Mouse (Mus musculus): ENCODE measurements around the gene Tom1. TPM values are rescaled to one million over a fixed set of nuclear protein-coding genes. Genes with fewer than 3 reads are reported as not detected.

Tom1 gene
- polyA plus RNA-seq, 1 experiment from 2014 or later, result 24.9 TPM

DNA sequence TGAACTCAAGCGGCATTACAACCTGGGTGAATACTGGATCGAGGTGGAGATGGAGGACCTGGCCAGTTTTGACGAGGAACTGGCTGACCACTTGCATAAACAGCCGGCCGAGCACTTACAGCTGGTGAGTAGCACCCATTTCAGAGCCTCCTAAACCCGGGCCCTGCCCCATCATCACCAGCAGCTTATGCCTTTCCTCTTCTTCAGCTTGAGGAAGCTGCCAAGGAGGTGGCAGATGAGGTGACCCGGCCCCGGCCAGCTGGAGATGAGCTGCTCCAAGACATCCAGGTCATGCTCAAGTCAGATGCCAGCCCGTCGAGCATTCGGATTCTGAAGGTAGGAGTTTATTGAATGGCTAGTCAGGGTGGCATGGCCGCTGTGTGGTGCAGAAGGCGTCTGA lies 76.6 kb downstream of the Tom1 start:
- Histone ChIP-seq H3K4me3 (replicated peaks; ENCODE audit: low read depth, low read length) (peak overlapping the region; percentile 69), H3K9ac (replicated peaks; ENCODE audit: low read length) (peak overlapping the region; percentile 42; the same call in 1 of the 2 replicates), H3K9me3 (ENCODE audit: control insufficient read depth, low read length) (no peaks in the 10 kb centered on the region), H3K36me3 (ENCODE audit: control insufficient read depth, insufficient read depth, low read length) (peaks cover 21% of the 10 kb centered on the region), H3K4me1 (ENCODE audit: control insufficient read depth, insufficient read depth, low read length) (peaks cover 9% of the 10 kb centered on the region), H3K4me2 (ENCODE audit: low read length) (peak overlapping the region; percentile 88), H3K27ac (replicated peaks; ENCODE audit: low read depth, low read length) (no peak overlapping the region), H3K27me3 (ENCODE audit: control insufficient read depth, insufficient read depth, low read length) (no peaks in the 10 kb centered on the region)
- DNase-seq (no peak), ATAC-seq (ENCODE audit: low FRiP score, low TSS enrichment) (no peak)
- 25% methylated on average over 13 of the region's 13 CpGs for WGBS

DNA sequence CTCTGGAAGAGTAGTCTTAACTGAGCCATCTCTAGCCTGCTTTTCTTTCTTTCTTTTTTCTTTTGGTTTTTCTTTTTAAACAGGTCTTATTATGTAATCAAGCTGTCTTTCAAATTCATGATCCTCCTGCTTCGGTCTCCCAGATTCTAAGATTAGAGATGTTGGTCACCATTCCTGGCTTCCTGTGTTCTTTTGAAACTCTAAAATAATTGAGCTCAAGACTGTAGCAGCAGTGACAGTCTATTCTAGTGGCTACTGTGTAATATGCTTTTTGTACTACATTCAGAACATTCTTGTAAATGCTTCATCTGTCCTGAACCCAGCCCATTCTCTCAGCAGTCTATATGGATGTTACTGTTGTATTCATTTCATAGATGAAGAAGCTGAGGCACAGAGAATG lies 85.0 kb downstream of the Tom1 start:
- no peak overlapping the region for H3K4me3 ChIP-seq (replicated peaks; ENCODE audit: low read depth, low read length)
- no peak overlapping the region for H3K4me2 ChIP-seq (ENCODE audit: low read length)
- H3K9me3 ChIP-seq (ENCODE audit: control insufficient read depth, low read length), result no peaks in the 10 kb centered on the region
- no peak for DNase-seq
- ATAC-seq (ENCODE audit: low FRiP score, low TSS enrichment), result no peak
- peaks cover 74% of the 10 kb centered on the region for H3K36me3 ChIP-seq (ENCODE audit: control insufficient read depth, insufficient read depth, low read length)
- 93% methylated on average over 1 of the region's 1 CpGs for WGBS
- no peak overlapping the region for H3K27ac ChIP-seq (replicated peaks; ENCODE audit: low read depth, low read length)
- no peak overlapping the region for H3K9ac ChIP-seq (replicated peaks; ENCODE audit: low read length)
- H3K27me3 ChIP-seq (ENCODE audit: control insufficient read depth, insufficient read depth, low read length), result no peaks in the 10 kb centered on the region
- H3K4me1 ChIP-seq (ENCODE audit: control insufficient read depth, insufficient read depth, low read length), result no peaks in the 10 kb centered on the region

DNA sequence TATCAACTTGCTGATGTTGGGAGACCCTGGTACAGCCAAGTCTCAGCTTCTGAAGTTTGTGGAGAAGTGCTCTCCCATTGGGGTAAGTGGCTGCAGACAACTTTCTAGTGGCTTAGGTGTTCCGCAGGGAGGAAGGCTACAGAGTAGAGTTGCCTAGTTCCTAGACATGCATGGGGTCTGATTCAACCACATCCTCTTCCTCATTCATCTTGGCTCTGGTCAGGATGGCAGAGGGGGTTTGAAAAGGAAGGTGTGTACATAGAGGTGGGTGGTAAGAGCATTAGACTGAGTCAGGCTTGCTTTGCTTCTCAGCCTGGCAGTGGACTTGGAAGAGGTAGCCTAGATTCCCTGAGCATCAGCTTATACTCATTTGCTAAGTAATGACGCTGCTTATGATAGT lies 85.8 kb downstream of the Tom1 start:
- Histone ChIP-seq H3K4me2 (ENCODE audit: low read length) (no peak overlapping the region), H3K36me3 (ENCODE audit: control insufficient read depth, insufficient read depth, low read length) (peaks cover 72% of the 10 kb centered on the region), H3K27ac (replicated peaks; ENCODE audit: low read depth, low read length) (no peak overlapping the region), H3K9ac (replicated peaks; ENCODE audit: low read length) (no peak overlapping the region), H3K4me3 (replicated peaks; ENCODE audit: low read depth, low read length) (no peak overlapping the region), H3K4me1 (ENCODE audit: control insufficient read depth, insufficient read depth, low read length) (no peaks in the 10 kb centered on the region), H3K27me3 (ENCODE audit: control insufficient read depth, insufficient read depth, low read length) (no peaks in the 10 kb centered on the region), H3K9me3 (ENCODE audit: control insufficient read depth, low read length) (no peaks in the 10 kb centered on the region)
- 92% methylated on average over 2 of the region's 2 CpGs for WGBS
- ATAC-seq (ENCODE audit: low FRiP score, low TSS enrichment) (no peak), DNase-seq (no peak)

Other genes starting within 250 kb of the Tom1 start
- not detected in 2 replicates for gene Isx, start 160.5 kb upstream of the Tom1 start, polyA plus RNA-seq (2014; fragmentation: Nextera tagmentation; extraction: Ambion mirVana)
- 53.1 TPM in 2 replicates for gene Hmgxb4, start 40.3 kb upstream of the Tom1 start, polyA plus RNA-seq (2014; fragmentation: Nextera tagmentation; extraction: Ambion mirVana)
- 1.8 and 5.8 TPM in 2 replicates for gene Hmox1, start 59.9 kb downstream of the Tom1 start, polyA plus RNA-seq (2014; fragmentation: Nextera tagmentation; extraction: Ambion mirVana)
- gene Mcm5, start 75.9 kb downstream of the Tom1 start, polyA plus RNA-seq (2014; fragmentation: Nextera tagmentation; extraction: Ambion mirVana), result 24.7 and 34.6 TPM in 2 replicates
- gene Rasd2, start 180.2 kb downstream of the Tom1 start, polyA plus RNA-seq (2014; fragmentation: Nextera tagmentation; extraction: Ambion mirVana), result 1.9 and 2.4 TPM in 2 replicates